ENCODE assay signal across 8 mouse cellular contexts in genomic region chr14:101428805-101429516, GRCm38 (mm10).
DNase-seq lines count a peak whose midpoint lies in the region; ATAC-seq lines count a peak whose summit lies in the region.

No protein-coding gene starts in this region.

- WGBS in kidney, embryonic 15.5 days, result 43% methylated on average over 3 of the region's 3 CpGs
- WGBS in midbrain, embryonic 13.5 days, result 43% methylated on average over 3 of the region's 3 CpGs

- no peak overlapping the region for H3K27ac ChIP-seq in kidney, embryonic 15.5 days
- H3K27ac ChIP-seq in midbrain, embryonic 13.5 days, result no peak overlapping the region

- H3K36me3 ChIP-seq in kidney, embryonic 15.5 days, result no peaks in the 10 kb centered on the region
- no peaks in the 10 kb centered on the region for H3K36me3 ChIP-seq in midbrain, embryonic 13.5 days

- H3K9ac ChIP-seq in kidney, embryonic 15.5 days, result no peak overlapping the region
- H3K9ac ChIP-seq in midbrain, embryonic 13.5 days (replicated peaks), result no peak overlapping the region

- ATAC-seq in kidney, embryonic 15.5 days (replicated peaks; ENCODE audit: low FRiP score), result no peak
- ATAC-seq in midbrain, embryonic 13.5 days, result peak; percentile 82
- ATAC-seq in megakaryocyte, adult 5-6 weeks (ENCODE audit: poor library complexity, severe bottlenecking), result no peak

- no peak overlapping the region for H3K4me3 ChIP-seq in kidney, embryonic 15.5 days (replicated peaks)
- H3K4me3 ChIP-seq in midbrain, embryonic 13.5 days (replicated peaks), result no peak overlapping the region

- no peak overlapping the region for H3K4me2 ChIP-seq in kidney, embryonic 15.5 days
- no peak overlapping the region for H3K4me2 ChIP-seq in midbrain, embryonic 13.5 days (replicated peaks)

- H3K4me1 ChIP-seq in kidney, embryonic 15.5 days, result no peaks in the 10 kb centered on the region
- H3K4me1 ChIP-seq in midbrain, embryonic 13.5 days (replicated peaks), result peaks cover 5% of the 10 kb centered on the region; the same call in 1 of the 2 replicates

- H3K9me3 ChIP-seq in kidney, embryonic 15.5 days (replicated peaks), result no peaks in the 10 kb centered on the region
- H3K9me3 ChIP-seq in midbrain, embryonic 13.5 days, result no peaks in the 10 kb centered on the region

- H3K27me3 ChIP-seq in kidney, embryonic 15.5 days, result 0 out of 2 replicates have a peak, but pooled peaks cover 6% of the 10 kb centered on the region
- H3K27me3 ChIP-seq in midbrain, embryonic 13.5 days, result no peaks in the 10 kb centered on the region

- peak; percentile 10 for DNase-seq in kidney, postnatal 14 days
- DNase-seq in MEL-GATA-1-ER (ENCODE audit: extremely low read depth, low read depth), result peak; percentile 2
- DNase-seq in embryo, embryonic 9.5 days (ENCODE audit: extremely low spot score), result peak; percentile 33
- no peak for DNase-seq in urinary bladder, postnatal 25 days (ENCODE audit: low spot score)
- DNase-seq in cerebellum, postnatal 25 days, result no peak

Comparison
In these comparisons a context has a peak if more than half of its experiments do, and no peak if none do; other contexts are left out.
1. DNase-seq: peak in kidney, postnatal 14 days (single experiment), MEL-GATA-1-ER (single experiment) and embryo, embryonic 9.5 days (single experiment); none in urinary bladder, postnatal 25 days (single experiment) and cerebellum, postnatal 25 days (0 of 2).